Mouse (Mus musculus) urinary bladder, adult 18-20 months (tissue): ENCODE results near the gene Spen.

ENCODE experiments used
- DNase-seq, 2 experiments: peaks; one replicate each; pipeline ENCODE4 v3.0.0; 2022; ENCODE audit warnings: low spot score in 2 of 2, mixed read lengths in 2 of 2

Gene Spen

DNA sequence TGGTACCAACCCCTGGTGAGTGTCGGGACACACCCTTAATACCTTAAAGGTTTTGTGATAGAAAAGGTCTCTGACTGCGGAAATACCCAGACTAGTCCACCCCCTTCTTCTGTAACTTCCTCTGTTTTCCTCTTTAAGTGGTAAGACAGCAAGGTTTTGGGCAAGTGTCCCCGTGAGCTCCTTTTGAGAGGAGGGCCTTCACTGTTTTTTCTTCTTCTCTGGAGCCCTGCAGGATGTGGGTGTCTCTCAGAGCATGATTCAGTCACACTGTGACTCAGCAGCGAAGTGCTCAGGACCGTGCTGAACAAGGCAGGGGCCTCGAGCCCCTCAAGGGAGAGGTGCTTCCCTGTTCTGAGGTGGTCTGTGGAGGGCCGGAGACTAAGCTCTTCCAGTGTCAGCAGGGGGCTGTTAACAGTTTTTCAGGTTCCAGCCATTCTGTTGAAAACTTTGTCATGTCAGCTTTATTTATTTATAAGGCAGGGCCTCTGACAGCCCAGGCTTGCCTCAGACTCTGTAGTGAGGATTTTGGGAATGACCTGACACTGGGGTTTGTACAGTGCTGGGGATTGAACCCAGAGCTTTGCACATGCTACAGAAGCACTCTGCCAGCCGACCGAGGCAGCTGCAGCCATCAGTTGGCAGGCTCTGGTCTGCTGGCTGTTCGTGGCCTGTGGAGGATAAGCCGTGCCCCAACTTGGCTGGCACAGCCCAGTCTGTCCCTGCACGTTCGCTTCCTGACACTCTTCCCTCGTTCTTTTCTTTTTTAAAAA is 83.6 kb downstream of the Spen start:
- DNase-seq = no peak

DNA sequence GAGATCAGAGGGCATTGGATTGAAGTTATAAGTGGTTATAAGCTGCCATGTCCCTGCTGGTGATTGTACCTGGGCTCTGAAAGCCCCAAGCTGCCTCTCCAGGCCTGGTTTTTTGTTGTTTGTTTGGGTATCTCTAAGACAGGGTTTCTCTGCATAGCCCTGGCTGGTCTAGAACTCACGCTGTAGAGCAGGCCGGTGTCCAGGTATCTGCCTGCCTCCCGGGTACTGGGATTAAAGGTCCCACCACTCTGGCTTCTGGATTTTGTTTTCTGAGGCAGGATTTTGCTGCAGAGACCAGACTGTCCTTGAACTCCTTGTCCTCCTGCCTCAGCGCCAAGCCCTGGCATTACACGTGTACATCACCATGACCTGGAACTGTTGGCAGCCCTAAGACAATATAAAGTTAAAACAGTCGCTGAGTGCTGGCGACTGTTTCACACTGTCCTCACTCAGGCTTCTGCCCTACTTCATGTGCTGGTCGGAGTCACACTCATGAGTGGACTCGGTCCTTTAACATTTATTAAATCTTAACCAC is 86.4 kb downstream of the Spen start:
- no peak for DNase-seq

DNA sequence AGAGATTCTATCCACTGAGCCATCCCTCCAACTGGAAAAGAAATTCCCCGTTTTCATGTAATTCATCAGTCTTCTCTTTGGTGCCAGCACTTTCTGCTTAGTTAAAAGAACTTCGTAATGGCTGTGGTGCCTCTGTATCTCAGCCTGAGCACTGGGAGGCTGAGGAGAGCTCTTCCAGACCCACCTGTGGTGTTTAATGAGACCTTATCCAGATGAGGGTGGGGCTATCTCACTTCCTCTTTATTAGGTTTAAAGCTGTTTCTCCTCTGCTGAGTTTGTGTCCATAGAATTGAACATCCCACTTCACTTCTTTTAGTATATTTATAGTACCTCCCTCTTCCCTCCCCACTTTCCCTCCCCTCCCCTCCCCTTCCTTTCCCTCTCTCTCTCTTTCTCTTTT is 87.1 kb downstream of the Spen start:
- DNase-seq = no peak

DNA sequence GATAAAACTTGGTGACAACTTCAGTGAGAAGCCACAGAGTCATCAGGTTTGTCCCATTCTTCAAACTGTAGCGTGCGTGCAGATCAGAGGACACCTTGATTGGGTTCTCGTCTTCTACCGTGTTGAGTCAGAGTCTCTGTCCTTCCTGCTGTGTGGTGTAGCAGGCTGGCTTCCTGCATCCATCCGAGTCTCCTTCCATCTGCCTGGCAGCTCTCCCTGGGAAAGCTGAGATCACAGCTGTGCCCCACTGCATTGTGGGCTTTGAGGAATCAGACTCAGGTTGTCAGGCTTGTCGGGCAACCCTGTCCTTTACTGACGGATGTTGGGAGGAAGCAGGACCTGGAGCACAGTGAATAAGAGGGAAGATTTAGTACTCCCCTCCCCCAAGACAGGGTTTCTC is 92.2 kb downstream of the Spen start:
- DNase-seq = peak in 1 of 2 experiments; percentile 1

DNA sequence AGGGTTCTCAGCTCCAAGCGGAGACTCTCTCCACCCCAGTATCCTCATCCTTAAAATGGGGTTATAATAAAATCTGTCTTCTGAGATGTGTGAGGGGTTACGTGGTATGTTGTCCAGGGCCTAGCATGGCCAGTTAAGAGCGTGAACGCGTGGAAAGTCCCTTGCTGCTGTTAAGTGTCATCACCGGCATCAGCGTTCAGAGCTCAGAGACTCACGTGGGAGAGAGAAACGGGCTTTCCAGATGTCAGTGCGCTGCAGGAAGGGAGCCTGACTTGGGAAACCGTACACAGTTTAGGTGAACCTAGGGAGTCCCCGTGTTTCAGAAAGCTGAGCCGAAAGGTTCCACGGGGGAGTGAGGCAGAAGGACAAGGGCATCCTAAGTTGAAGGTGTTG is 93.1 kb downstream of the Spen start:
- DNase-seq = no peak

- DNase-seq = peak; percentile 82 to 84
These were observed 93.7 kb downstream of the Spen start, which contains the start of gene Zbtb17 for GRCm38 (mm10) chr4:141444451-141445327. TSS of gene Zbtb17 (plus strand) at chr4:141444654.

DNA sequence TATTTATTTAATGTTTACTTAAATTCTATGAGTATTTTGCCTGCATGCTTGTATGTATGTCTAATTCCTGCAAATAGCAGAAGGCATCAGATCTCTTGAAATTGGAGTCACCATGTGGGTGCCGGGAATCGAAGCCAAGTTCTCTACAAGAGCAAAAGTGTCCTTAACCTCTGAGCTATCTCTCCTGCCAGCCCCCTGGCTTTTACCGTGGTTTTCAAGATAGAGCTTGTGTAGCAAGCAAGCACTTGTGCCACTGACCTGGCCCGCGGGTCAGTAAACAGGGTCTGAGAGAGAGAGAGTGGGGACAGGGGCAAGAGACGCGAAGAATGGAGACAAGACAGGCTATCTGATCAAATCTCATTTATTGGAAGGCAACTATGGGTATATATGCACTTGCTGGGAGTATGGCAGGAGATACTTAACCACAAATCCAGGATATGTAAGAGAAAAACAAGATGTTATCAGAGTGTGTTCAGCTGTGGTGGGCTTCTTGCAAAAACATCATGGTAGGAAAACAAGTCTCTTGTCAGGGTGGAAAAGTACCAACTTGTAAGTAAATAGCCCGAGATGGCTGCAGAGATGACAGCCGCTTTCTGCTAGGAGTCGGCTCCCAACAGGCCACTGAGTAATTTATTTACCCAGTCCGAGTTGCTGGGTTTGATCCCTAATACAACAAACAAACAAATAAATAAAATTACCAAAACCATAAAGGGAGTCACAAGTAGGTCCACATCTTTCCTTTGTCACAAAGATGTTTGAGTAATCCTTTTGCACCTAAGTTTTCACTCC is 94.6 kb downstream of the Spen start:
- no peak for DNase-seq

DNA sequence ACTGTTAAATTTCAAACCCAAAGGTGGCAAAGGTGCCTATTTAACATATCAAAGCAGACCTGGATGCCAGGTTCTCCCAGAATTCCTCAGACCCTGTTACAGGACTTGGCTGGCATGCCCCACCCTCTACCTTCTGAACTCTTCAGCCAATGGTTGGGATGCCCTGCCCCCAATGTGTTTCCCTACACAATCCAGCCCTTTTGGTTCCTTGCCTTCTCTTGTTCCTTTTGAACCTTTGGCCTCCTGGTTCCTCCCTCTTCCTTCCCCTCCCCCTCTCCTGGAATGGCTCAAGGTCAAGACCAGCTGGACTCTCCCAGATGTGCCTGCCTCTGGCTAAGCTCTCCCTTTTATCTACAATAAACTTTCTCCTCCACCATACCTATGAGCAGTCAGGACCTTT is 97.5 kb downstream of the Spen start:
- no peak for DNase-seq

- DNase-seq = no peak
These were observed 99.2 kb downstream of the Spen start for GRCm38 (mm10) chr4:141439083-141439803.

- no peak for DNase-seq
These were observed 102.4 kb downstream of the Spen start, which contains the start of gene Srarp for GRCm38 (mm10) chr4:141435974-141436373. TSS of gene Srarp (minus strand) at chr4:141436105.

DNA sequence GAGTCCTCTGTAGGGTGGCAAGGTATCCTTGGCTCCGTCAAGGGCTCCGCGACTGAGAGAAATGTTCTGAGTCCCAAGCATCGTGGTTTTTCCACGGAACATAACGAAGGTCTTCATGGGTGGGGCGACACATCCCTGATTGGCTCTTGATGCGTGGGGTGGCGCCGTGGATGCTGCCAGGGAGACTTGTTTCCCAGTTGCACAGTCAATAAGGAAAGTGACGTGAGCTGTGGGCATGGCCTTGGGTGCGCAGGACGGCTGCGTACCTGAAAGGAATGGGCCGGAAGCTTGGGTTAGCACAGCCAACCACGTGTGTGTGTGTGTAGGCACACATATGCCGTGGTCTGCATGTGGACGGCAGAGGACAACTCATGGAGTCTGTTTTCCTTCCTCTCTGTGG is 105.2 kb downstream of the Spen start:
- DNase-seq = no peak

DNA sequence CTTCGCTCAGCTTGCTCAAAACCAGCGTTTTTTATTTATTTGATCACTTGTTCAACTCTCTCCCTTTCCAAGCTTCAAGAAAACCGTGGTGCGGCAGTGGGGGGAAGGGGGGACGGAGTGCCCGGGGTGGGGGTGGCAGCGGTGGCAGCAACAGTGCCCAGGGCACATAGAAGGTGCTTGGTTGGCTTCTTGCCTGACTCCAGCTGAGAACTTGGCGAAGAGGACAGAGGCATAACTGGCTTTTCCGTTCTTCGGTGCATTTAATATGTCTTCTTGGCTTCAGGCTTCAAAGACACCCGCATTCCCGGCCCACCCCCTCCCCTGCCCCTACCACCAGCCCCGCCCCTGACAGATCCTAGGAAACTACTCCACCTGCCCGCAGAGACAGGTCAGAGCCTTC is 105.7 kb downstream of the Spen start:
- DNase-seq = no peak

DNA sequence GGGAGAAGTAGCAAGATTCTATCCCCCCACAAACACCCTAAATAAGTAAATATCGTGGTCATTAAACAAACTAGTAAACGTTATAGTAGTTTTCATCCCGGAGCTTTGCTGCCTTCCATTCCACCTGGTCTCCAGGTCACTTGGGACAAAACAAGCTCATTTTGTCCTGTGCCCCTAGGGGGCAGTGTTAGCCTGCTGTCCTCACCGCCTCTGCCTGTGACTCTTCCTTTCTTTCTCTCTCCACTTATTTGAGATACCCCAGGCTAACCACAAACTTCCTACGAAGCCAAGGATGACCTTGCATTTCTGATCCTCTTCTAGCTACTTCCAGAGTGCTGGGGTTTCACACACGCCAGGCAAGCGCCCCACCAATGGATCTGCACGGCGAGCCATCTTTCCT is 107.4 kb downstream of the Spen start:
- DNase-seq = peak; percentile 53 to 60

GRCm38 (mm10) chr4:141429847-141430246 is 108.5 kb downstream of the Spen start:
- DNase-seq = no peak

DNA sequence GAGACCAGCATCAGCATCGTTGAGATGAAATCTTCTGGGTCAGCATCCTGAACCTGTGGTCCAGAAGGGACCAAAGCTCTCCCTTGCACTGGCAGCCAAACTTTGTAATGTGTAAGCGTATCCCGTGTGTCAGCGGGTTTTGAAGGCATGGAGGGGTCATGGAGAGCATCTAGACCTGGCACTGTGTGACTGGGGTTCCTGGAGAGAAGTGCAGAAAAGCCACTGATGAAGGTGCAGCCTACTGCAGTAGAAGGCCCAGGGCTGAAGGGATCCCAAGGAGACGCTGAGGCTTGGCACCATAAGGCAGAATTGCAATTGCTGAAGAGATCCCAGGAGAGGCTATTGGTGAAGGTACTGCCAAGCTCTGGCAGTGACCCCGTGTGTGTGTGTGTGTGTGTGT is 109.0 kb downstream of the Spen start:
- DNase-seq = no peak

GRCm38 (mm10) chr4:141427921-141428320 is 110.5 kb downstream of the Spen start:
- DNase-seq = no peak

- DNase-seq = no peak
These were observed 111.3 kb downstream of the Spen start for GRCm38 (mm10) chr4:141426796-141427745.

- DNase-seq = no peak
These were observed 112.6 kb downstream of the Spen start for GRCm38 (mm10) chr4:141425484-141426479.
